Mouse (Mus musculus) embryonic facial prominence, embryonic 12.5 days (tissue): ENCODE measurements at regions not wholly inside any gene's neighbourhood (a gene's known extent, or its start where the extent isn't known, plus 50 kb on each side); places are given as distances from the start of the nearest gene placed in this dataset.
"Not testable (repeated sequence)": the region's sequence is repeated elsewhere in the genome, so short reads cannot be mapped to it uniquely, and the experiment has no call there.

Experiments
- ATAC-seq: fragments of 200-750 bp; cut with Nextera tagmentation; 2 replicates; pipeline ENCODE4 v1.8.0; 2017; ENCODE audit not compliant: insufficient number of reproducible peaks, insufficient read depth, low FRiP score, low TSS enrichment
- H3K27ac ChIP-seq: fragments of 300-500 bp; sonication (generic); 2 replicates; pipeline ENCODE4 v1.5.1; 2016; ENCODE audit warnings: mild to moderate bottlenecking
- H3K27me3 ChIP-seq: fragments of 300-500 bp; sonication (generic); 2 replicates; pipeline ENCODE4 v1.6.1; 2016; ENCODE audit warnings: mild to moderate bottlenecking, moderate library complexity
- H3K36me3 ChIP-seq: fragments of 300-500 bp; sonication (generic); 2 replicates; pipeline ENCODE4 v1.6.1; 2016; ENCODE audit warnings: mild to moderate bottlenecking
- H3K4me1 ChIP-seq: fragments of 300-500 bp; sonication (generic); 2 replicates; pipeline ENCODE4 v1.6.1; 2016
- H3K4me2 ChIP-seq: fragments of 300-500 bp; sonication (generic); replicated peaks from 2 replicates; pipeline ENCODE4 v1.6.1; 2016; ENCODE audit warnings: mild to moderate bottlenecking, moderate library complexity
- H3K4me3 ChIP-seq: fragments of 300-500 bp; sonication (generic); 2 replicates; pipeline ENCODE4 v1.5.1; 2016; ENCODE audit warnings: mild to moderate bottlenecking
- H3K9ac ChIP-seq: fragments of 300-500 bp; sonication (generic); 2 replicates; pipeline ENCODE4 v1.6.1; 2016; ENCODE audit warnings: mild to moderate bottlenecking, moderate library complexity
- H3K9me3 ChIP-seq: fragments of 300-500 bp; sonication (generic); 2 replicates; pipeline ENCODE4 v1.6.1; 2016; ENCODE audit warnings: mild to moderate bottlenecking, moderate library complexity
- WGBS: fragments of 180-500 bp; shearing (Covaris S2); methylation state at CpG from one replicate; pipeline ENCODE4 v1.1.7; 2016; 5-methylcytosine and 5-hydroxymethylcytosine counted together

GRCm38 (mm10) chr1:185905666-185906065, 211.4 kb downstream of the Lyplal1 start:
- Histone ChIP-seq H3K4me2 (no peak overlapping the region), H3K27me3 (no peaks in the 10 kb centered on the region), H3K9me3 (no peaks in the 10 kb centered on the region), H3K4me1 (no peaks in the 10 kb centered on the region), H3K27ac (no peak overlapping the region), H3K9ac (no peak overlapping the region), H3K36me3 (no peaks in the 10 kb centered on the region), H3K4me3 (no peak overlapping the region)
- WGBS, result 79% methylated on average over 7 of the region's 7 CpGs
- no peak for ATAC-seq

GRCm38 (mm10) chr1:185915579-185915978, 201.5 kb downstream of the Lyplal1 start:
- Histone ChIP-seq H3K9me3 (no peaks in the 10 kb centered on the region), H3K27me3 (no peaks in the 10 kb centered on the region), H3K36me3 (no peaks in the 10 kb centered on the region), H3K27ac (no peak overlapping the region), H3K9ac (no peak overlapping the region), H3K4me2 (no peak overlapping the region), H3K4me1 (no peaks in the 10 kb centered on the region), H3K4me3 (no peak overlapping the region)
- ATAC-seq, result no peak
- 50% methylated on average over 2 of the region's 2 CpGs for WGBS

GRCm38 (mm10) chr1:185918663-185919062, 198.4 kb downstream of the Lyplal1 start:
- Histone ChIP-seq H3K4me3 (no peak overlapping the region), H3K27me3 (no peaks in the 10 kb centered on the region), H3K27ac (no peak overlapping the region), H3K4me2 (no peak overlapping the region), H3K9ac (no peak overlapping the region), H3K4me1 (no peaks in the 10 kb centered on the region), H3K9me3 (no peaks in the 10 kb centered on the region), H3K36me3 (no peaks in the 10 kb centered on the region)
- WGBS, result 71% methylated on average over 1 of the region's 1 CpGs
- ATAC-seq, result no peak

- H3K4me3 ChIP-seq, result no peak overlapping the region
- no peaks in the 10 kb centered on the region for H3K27me3 ChIP-seq
- WGBS, result 71% methylated on average over 2 of the region's 2 CpGs
- no peak overlapping the region for H3K4me2 ChIP-seq
- H3K27ac ChIP-seq, result no peak overlapping the region
- peaks cover 3% of the 10 kb centered on the region; the same call in 1 of the 2 replicates for H3K9me3 ChIP-seq
- no peak overlapping the region for H3K9ac ChIP-seq
- ATAC-seq, result no peak
- no peaks in the 10 kb centered on the region for H3K4me1 ChIP-seq
- no peaks in the 10 kb centered on the region for H3K36me3 ChIP-seq
Observed at GRCm38 (mm10) chr1:185923723-185924122, 193.4 kb downstream of the Lyplal1 start.

GRCm38 (mm10) chr1:185929000-185929399, 188.1 kb downstream of the Lyplal1 start:
- Histone ChIP-seq H3K9me3 (peaks cover 3% of the 10 kb centered on the region; the same call in 1 of the 2 replicates), H3K4me1 (no peaks in the 10 kb centered on the region), H3K9ac (no peak overlapping the region), H3K4me2 (no peak overlapping the region), H3K27ac (no peak overlapping the region), H3K4me3 (no peak overlapping the region), H3K27me3 (no peaks in the 10 kb centered on the region), H3K36me3 (no peaks in the 10 kb centered on the region)
- WGBS, result 24% methylated on average over 2 of the region's 2 CpGs
- ATAC-seq, result no peak

GRCm38 (mm10) chr1:185929761-185930160, 187.3 kb downstream of the Lyplal1 start:
- WGBS, result 77% methylated on average over 5 of the region's 5 CpGs

GRCm38 (mm10) chr1:185933623-185934022, 183.5 kb downstream of the Lyplal1 start:
- 69% methylated on average over 3 of the region's 3 CpGs for WGBS

More at GRCm38 (mm10) chr1:185929761-185930160, 187.3 kb downstream of the Lyplal1 start:
- no peak overlapping the region for H3K4me3 ChIP-seq
- no peaks in the 10 kb centered on the region for H3K36me3 ChIP-seq
- no peak overlapping the region for H3K9ac ChIP-seq
- no peaks in the 10 kb centered on the region for H3K27me3 ChIP-seq
- no peak for ATAC-seq
- peaks cover 3% of the 10 kb centered on the region; the same call in 1 of the 2 replicates for H3K9me3 ChIP-seq
- no peak overlapping the region for H3K4me2 ChIP-seq
- H3K4me1 ChIP-seq, result no peaks in the 10 kb centered on the region
- no peak overlapping the region for H3K27ac ChIP-seq

GRCm38 (mm10) chr1:185937026-185937425, 180.1 kb downstream of the Lyplal1 start:
- no peaks in the 10 kb centered on the region for H3K36me3 ChIP-seq
- no peaks in the 10 kb centered on the region for H3K4me1 ChIP-seq
- no peak for ATAC-seq
- no peaks in the 10 kb centered on the region for H3K27me3 ChIP-seq
- H3K9me3 ChIP-seq, result no peaks in the 10 kb centered on the region
- H3K27ac ChIP-seq, result no peak overlapping the region
- H3K9ac ChIP-seq, result no peak overlapping the region
- H3K4me3 ChIP-seq, result no peak overlapping the region
- H3K4me2 ChIP-seq, result no peak overlapping the region

More at GRCm38 (mm10) chr1:185933623-185934022, 183.5 kb downstream of the Lyplal1 start:
- Histone ChIP-seq H3K4me1 (no peaks in the 10 kb centered on the region), H3K27ac (no peak overlapping the region), H3K27me3 (no peaks in the 10 kb centered on the region), H3K4me3 (no peak overlapping the region), H3K4me2 (no peak overlapping the region), H3K9ac (no peak overlapping the region), H3K9me3 (no peaks in the 10 kb centered on the region), H3K36me3 (no peaks in the 10 kb centered on the region)
- no peak for ATAC-seq

- Histone ChIP-seq H3K36me3 (no peaks in the 10 kb centered on the region), H3K9me3 (no peaks in the 10 kb centered on the region), H3K4me2 (no peak overlapping the region), H3K9ac (no peak overlapping the region), H3K27me3 (no peaks in the 10 kb centered on the region), H3K4me3 (no peak overlapping the region), H3K4me1 (no peaks in the 10 kb centered on the region), H3K27ac (0 out of 2 replicates have a peak overlapping the region, but pooled peaks have one; percentile 30)
- ATAC-seq, result no peak
- 71% methylated on average over 3 of the region's 3 CpGs for WGBS
Observed at GRCm38 (mm10) chr1:185939914-185940313, 177.2 kb downstream of the Lyplal1 start.

GRCm38 (mm10) chr1:185940511-185940910, 176.6 kb downstream of the Lyplal1 start:
- Histone ChIP-seq H3K9ac (no peak overlapping the region), H3K27ac (no peak overlapping the region), H3K4me1 (no peaks in the 10 kb centered on the region), H3K9me3 (no peaks in the 10 kb centered on the region), H3K4me2 (no peak overlapping the region), H3K4me3 (no peak overlapping the region), H3K27me3 (no peaks in the 10 kb centered on the region), H3K36me3 (no peaks in the 10 kb centered on the region)
- WGBS, result 21% methylated on average over 1 of the region's 1 CpGs
- ATAC-seq, result no peak

GRCm38 (mm10) chr1:185951163-185951562, 165.9 kb downstream of the Lyplal1 start:
- Histone ChIP-seq H3K9ac (no peak overlapping the region), H3K4me1 (no peaks in the 10 kb centered on the region), H3K4me2 (no peak overlapping the region), H3K4me3 (no peak overlapping the region), H3K9me3 (no peaks in the 10 kb centered on the region), H3K27ac (no peak overlapping the region), H3K36me3 (no peaks in the 10 kb centered on the region), H3K27me3 (no peaks in the 10 kb centered on the region)
- no peak for ATAC-seq
- WGBS, result 85% methylated on average over 1 of the region's 1 CpGs

- not testable (repeated sequence) for H3K4me2 ChIP-seq, H3K4me1 ChIP-seq, H3K9ac ChIP-seq, H3K4me3 ChIP-seq, H3K9me3 ChIP-seq, ATAC-seq, H3K27me3 ChIP-seq, H3K36me3 ChIP-seq, H3K27ac ChIP-seq
- 38% methylated on average over 1 of the region's 1 CpGs for WGBS
Observed at GRCm38 (mm10) chr1:185955821-185956220, 161.3 kb downstream of the Lyplal1 start.

- 74% methylated on average over 3 of the region's 3 CpGs for WGBS
- Histone ChIP-seq H3K9ac (no peak overlapping the region), H3K36me3 (no peaks in the 10 kb centered on the region), H3K4me3 (no peak overlapping the region), H3K27ac (no peak overlapping the region), H3K4me2 (no peak overlapping the region), H3K27me3 (no peaks in the 10 kb centered on the region), H3K4me1 (no peaks in the 10 kb centered on the region), H3K9me3 (no peaks in the 10 kb centered on the region)
- ATAC-seq, result no peak
Observed at GRCm38 (mm10) chr1:185957557-185957956, 159.6 kb downstream of the Lyplal1 start.
